Mouse (Mus musculus): ENCODE measurements at regions not wholly inside any gene's neighbourhood (a gene's known extent, or its start where the extent isn't known, plus 50 kb on each side); places are given as distances from the start of the nearest gene placed in this dataset.

DNA sequence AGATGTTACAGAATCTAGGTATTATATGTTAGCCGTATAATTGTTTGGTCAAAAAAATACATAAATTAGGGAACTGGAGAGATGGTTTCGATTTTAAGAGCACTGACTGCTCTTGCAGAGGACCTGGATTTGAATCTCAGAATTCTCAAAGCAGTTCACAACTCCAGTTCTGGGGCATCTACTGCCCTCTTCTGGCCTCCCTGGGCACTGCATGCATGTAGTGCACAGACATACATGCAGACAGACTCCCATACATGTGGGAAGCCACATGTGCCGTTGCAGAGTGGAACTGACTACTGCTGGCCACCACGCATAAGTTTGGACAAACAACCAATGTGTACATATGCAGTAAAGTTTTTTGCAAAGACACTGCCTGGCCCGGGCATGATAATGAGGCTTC lies 62.0 kb upstream of the Foxn2 start:
- ATAC-seq (no peak), DNase-seq (ENCODE audit: low spot score) (no peak)
- Histone ChIP-seq H3K4me2 (ENCODE audit: low read length) (no peak overlapping the region), H3K27ac (ENCODE audit: low read depth, low read length) (no peak overlapping the region), H3K36me3 (ENCODE audit: control insufficient read depth, insufficient read depth, low read length) (no peaks in the 10 kb centered on the region), H3K27me3 (replicated peaks; ENCODE audit: control insufficient read depth, insufficient read depth, low read length) (no peaks in the 10 kb centered on the region), H3K9me3 (replicated peaks; ENCODE audit: control insufficient read depth, low read length) (no peaks in the 10 kb centered on the region), H3K4me3 (ENCODE audit: low read depth, low read length) (no peak overlapping the region), H3K9ac (ENCODE audit: low read length) (no peak overlapping the region), H3K4me1 (ENCODE audit: control insufficient read depth, insufficient read depth, low read length) (no peaks in the 10 kb centered on the region)
- WGBS: 88% methylated on average over 5 of the region's 5 CpGs

DNA sequence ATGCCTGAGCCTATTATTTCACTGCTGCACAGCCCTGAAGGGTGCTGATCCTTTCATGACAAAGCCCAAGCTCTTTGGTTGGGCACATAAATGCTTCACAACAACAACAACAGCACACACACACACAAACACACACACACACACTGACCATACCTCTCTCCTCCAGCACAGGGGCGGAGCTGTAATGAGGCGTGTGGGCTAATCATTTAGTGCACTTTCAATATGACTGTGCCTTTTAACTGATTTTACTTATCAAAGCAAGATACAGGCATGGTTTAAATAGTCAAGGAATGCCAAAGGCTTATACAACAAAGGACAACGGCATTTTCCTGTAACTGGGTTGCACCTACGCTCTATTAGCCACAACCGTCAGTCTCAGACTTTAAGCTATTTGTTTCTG lies 61.1 kb upstream of the Foxn2 start:
- Histone ChIP-seq H3K9ac (ENCODE audit: low read length) (no peak overlapping the region), H3K27ac (ENCODE audit: low read depth, low read length) (no peak overlapping the region), H3K4me1 (ENCODE audit: control insufficient read depth, insufficient read depth, low read length) (no peaks in the 10 kb centered on the region), H3K4me3 (ENCODE audit: low read depth, low read length) (no peak overlapping the region), H3K27me3 (replicated peaks; ENCODE audit: control insufficient read depth, insufficient read depth, low read length) (no peaks in the 10 kb centered on the region), H3K9me3 (replicated peaks; ENCODE audit: control insufficient read depth, low read length) (no peaks in the 10 kb centered on the region), H3K36me3 (ENCODE audit: control insufficient read depth, insufficient read depth, low read length) (no peaks in the 10 kb centered on the region), H3K4me2 (ENCODE audit: low read length) (no peak overlapping the region)
- DNase-seq (ENCODE audit: low spot score) (no peak), ATAC-seq (no peak)
- 93% methylated on average over 5 of the region's 5 CpGs for WGBS

DNA sequence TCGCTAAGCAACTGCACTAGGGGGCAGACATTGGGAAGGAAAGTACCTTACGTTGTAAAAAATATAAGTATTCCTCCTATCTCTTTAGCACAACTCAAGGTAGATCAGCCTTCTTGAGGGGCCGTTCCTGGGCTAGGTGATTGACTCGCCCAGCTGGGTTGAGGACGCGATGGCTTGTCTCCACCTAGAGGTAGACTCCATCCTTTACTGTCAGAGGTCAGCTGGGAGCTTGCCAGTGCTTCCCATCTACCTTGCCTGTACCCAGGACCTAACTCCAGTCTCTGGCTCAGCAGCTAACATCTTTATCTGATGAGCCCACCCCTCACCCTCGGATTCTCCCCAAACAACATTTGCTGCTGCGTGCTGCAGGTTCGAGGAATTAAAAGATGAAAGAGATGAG lies 59.4 kb upstream of the Foxn2 start:
- DNase-seq (ENCODE audit: low spot score): no peak
- Histone ChIP-seq H3K4me1 (ENCODE audit: control insufficient read depth, insufficient read depth, low read length) (no peaks in the 10 kb centered on the region), H3K9ac (ENCODE audit: low read length) (no peak overlapping the region), H3K27ac (ENCODE audit: low read depth, low read length) (no peak overlapping the region), H3K4me3 (ENCODE audit: low read depth, low read length) (no peak overlapping the region), H3K27me3 (replicated peaks; ENCODE audit: control insufficient read depth, insufficient read depth, low read length) (no peaks in the 10 kb centered on the region), H3K36me3 (ENCODE audit: control insufficient read depth, insufficient read depth, low read length) (no peaks in the 10 kb centered on the region), H3K4me2 (ENCODE audit: low read length) (no peak overlapping the region), H3K9me3 (replicated peaks; ENCODE audit: control insufficient read depth, low read length) (no peaks in the 10 kb centered on the region)
- 68% methylated on average over 9 of the region's 9 CpGs for WGBS
- ATAC-seq: no peak

DNA sequence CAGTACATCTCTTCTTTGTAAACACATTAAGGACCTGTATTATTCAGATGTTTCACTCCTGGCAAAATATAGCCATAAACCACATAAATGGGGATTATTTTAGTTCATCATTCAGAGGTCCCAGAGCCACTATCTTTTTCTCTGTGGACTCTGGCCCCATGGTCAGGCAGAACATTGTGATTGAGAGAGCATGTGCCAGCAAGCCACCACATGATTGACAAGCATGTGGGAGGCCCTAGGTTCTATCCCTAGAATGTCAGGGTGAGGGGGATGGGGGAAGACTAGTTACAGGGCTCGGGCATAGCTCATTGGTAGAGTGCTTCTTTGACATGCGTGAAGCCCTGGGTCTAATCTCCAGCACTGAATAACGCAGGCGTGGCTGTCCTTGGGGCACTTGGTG lies 57.1 kb upstream of the Foxn2 start:
- Histone ChIP-seq H3K9me3 (replicated peaks; ENCODE audit: control insufficient read depth, low read length) (no peaks in the 10 kb centered on the region), H3K36me3 (ENCODE audit: control insufficient read depth, insufficient read depth, low read length) (no peaks in the 10 kb centered on the region), H3K4me3 (ENCODE audit: low read depth, low read length) (no peak overlapping the region), H3K4me1 (ENCODE audit: control insufficient read depth, insufficient read depth, low read length) (no peaks in the 10 kb centered on the region), H3K9ac (ENCODE audit: low read length) (no peak overlapping the region), H3K27me3 (replicated peaks; ENCODE audit: control insufficient read depth, insufficient read depth, low read length) (no peaks in the 10 kb centered on the region), H3K27ac (ENCODE audit: low read depth, low read length) (no peak overlapping the region), H3K4me2 (ENCODE audit: low read length) (no peak overlapping the region)
- ATAC-seq (no peak), DNase-seq (ENCODE audit: low spot score) (no peak)
- WGBS: 80% methylated on average over 4 of the region's 4 CpGs

DNA sequence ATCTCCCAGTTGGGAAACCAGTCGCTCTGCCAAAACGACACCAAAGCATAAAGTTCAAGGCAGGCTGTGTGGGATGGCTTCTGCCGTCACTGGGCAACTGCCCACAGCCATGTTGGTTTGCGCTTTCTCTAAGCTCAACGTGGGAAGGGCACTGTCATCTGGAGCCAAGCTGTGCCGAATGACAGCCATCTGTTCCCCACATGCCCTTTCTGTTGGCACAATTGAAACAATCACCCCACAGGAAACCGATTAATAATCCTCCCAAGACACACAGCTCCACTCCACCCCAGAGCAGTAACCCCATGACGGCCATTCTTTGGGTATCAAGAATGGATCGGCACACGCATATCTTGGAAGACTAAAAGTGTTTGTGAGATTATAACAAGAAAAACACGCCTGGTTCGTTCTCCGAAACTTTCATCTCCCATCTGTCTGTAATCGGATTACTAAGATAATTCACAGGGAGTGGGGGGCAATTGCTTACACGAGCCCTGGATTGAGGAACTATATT lies 52.0 kb upstream of the Foxn2 start:
- DNase-seq (ENCODE audit: low spot score) (peak; percentile 64), ATAC-seq (peak; percentile 55)
- WGBS: 52% methylated on average over 15 of the region's 15 CpGs

DNA sequence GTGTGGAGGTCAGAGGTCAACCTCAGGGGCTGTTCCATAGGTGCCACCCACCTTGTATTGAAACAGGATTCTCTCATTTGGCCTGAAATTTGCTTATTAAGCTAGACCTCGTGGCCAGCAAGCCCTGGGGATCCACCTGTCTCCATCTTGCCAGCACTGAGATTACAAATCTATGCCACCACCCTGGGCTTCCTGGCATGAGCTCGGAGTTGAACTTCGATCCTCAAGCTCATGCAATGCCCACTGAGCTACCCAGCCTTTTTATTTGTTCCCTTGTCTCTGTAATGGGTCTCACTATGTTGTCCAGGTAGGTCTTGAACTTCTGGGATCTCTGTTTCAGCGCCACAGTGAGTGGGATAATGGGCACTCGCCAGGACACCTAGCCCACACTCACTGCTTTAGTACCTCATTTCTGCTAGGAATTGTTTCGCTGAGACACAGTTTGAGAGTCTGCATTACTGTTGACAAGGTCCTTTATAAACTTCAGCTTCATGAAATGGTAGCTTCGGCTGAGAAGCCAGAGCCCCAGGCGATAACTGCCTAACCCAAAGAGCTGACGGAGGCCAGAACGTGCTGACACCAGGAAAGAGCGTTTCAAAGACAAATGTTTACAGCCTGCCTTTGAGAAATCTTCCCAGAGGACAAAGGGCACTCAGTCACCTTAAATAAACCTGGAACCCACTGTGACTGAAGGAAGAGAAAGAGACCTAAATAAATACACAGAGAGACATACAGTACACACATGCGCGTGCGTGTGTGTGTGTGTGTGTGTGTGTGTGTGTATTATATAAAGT lies 50.6 kb upstream of the Foxn2 start:
- H3K4me2 ChIP-seq (ENCODE audit: low read length): no peak overlapping the region
- H3K27me3 ChIP-seq (replicated peaks; ENCODE audit: control insufficient read depth, insufficient read depth, low read length): no peaks in the 10 kb centered on the region
- H3K36me3 ChIP-seq (ENCODE audit: control insufficient read depth, insufficient read depth, low read length): no peaks in the 10 kb centered on the region
- H3K9ac ChIP-seq (ENCODE audit: low read length): no peak overlapping the region
- H3K9me3 ChIP-seq (replicated peaks; ENCODE audit: control insufficient read depth, low read length): no peaks in the 10 kb centered on the region
- no peak overlapping the region for H3K4me3 ChIP-seq (ENCODE audit: low read depth, low read length)
- H3K27ac ChIP-seq (ENCODE audit: low read depth, low read length): no peak overlapping the region
- WGBS: 84% methylated on average over 14 of the region's 14 CpGs
- ATAC-seq: no peak
- H3K4me1 ChIP-seq (ENCODE audit: control insufficient read depth, insufficient read depth, low read length): no peaks in the 10 kb centered on the region
- DNase-seq (ENCODE audit: low spot score): no peak

More for the DNA sequence above, 52.0 kb upstream of the Foxn2 start:
- H3K9ac ChIP-seq (ENCODE audit: low read length): no peak overlapping the region
- H3K9me3 ChIP-seq (replicated peaks; ENCODE audit: control insufficient read depth, low read length): no peaks in the 10 kb centered on the region
- no peak overlapping the region for H3K27ac ChIP-seq (ENCODE audit: low read depth, low read length)
- no peak overlapping the region for H3K4me2 ChIP-seq (ENCODE audit: low read length)
- H3K4me3 ChIP-seq (ENCODE audit: low read depth, low read length): no peak overlapping the region
- no peaks in the 10 kb centered on the region for H3K36me3 ChIP-seq (ENCODE audit: control insufficient read depth, insufficient read depth, low read length)
- no peaks in the 10 kb centered on the region for H3K27me3 ChIP-seq (replicated peaks; ENCODE audit: control insufficient read depth, insufficient read depth, low read length)
- H3K4me1 ChIP-seq (ENCODE audit: control insufficient read depth, insufficient read depth, low read length): no peaks in the 10 kb centered on the region
